Mouse (Mus musculus): ENCODE results near the gene Cdip1. TPM values are rescaled to one million over a fixed set of nuclear protein-coding genes. Genes with fewer than 3 reads are reported as not detected.
"Not testable (repeated sequence)": the region's sequence is repeated elsewhere in the genome, so short reads cannot be mapped to it uniquely, and the experiment has no call there.

Gene Cdip1
- polyA plus RNA-seq, 1 experiment from 2014 or later = 119 TPM

GRCm38 (mm10) chr16:4756660-4757335 is 33.3 kb downstream of the Cdip1 start:
- H3K4me1 ChIP-seq (replicated peaks; ENCODE audit: control insufficient read depth, insufficient read depth, low read length) = not testable (repeated sequence)
- 3% methylated on average over 30 of the region's 42 CpGs for WGBS

GRCm38 (mm10) chr16:4754045-4754444 is 36.0 kb downstream of the Cdip1 start:
- 87% methylated on average over 3 of the region's 3 CpGs for WGBS
- no peak overlapping the region for H3K27ac ChIP-seq (ENCODE audit: low read length)

More at GRCm38 (mm10) chr16:4756660-4757335, 33.3 kb downstream of the Cdip1 start:
- peak; percentile 87 for ATAC-seq
- Histone ChIP-seq H3K4me2 (ENCODE audit: low read length) (peak overlapping the region; percentile 52), H3K9ac (replicated peaks; ENCODE audit: low read depth, low read length) (peak overlapping the region; percentile 63), H3K27ac (ENCODE audit: low read length) (peak overlapping the region; percentile 66), H3K4me3 (replicated peaks; ENCODE audit: low read length) (peak overlapping the region; percentile 47)
- H3K27me3 ChIP-seq (replicated peaks; ENCODE audit: control insufficient read depth, insufficient read depth, low read length); H3K36me3 ChIP-seq (ENCODE audit: control insufficient read depth, insufficient read depth); H3K9me3 ChIP-seq (ENCODE audit: control insufficient read depth, low read length): not testable (repeated sequence)

GRCm38 (mm10) chr16:4752155-4752554 is 37.9 kb downstream of the Cdip1 start:
- no peaks in the 10 kb centered on the region for H3K9me3 ChIP-seq (ENCODE audit: control insufficient read depth, low read length)
- no peaks in the 10 kb centered on the region for H3K27me3 ChIP-seq (replicated peaks; ENCODE audit: control insufficient read depth, insufficient read depth, low read length)
- no peak overlapping the region for H3K9ac ChIP-seq (replicated peaks; ENCODE audit: low read depth, low read length)
- no peak overlapping the region for H3K4me3 ChIP-seq (replicated peaks; ENCODE audit: low read length)
- H3K4me2 ChIP-seq (ENCODE audit: low read length) = no peak overlapping the region
- no peaks in the 10 kb centered on the region; the same call in 1 of the 2 replicates for H3K4me1 ChIP-seq (replicated peaks; ENCODE audit: control insufficient read depth, insufficient read depth, low read length)
- no peaks in the 10 kb centered on the region for H3K36me3 ChIP-seq (ENCODE audit: control insufficient read depth, insufficient read depth)
- 95% methylated on average over 3 of the region's 3 CpGs for WGBS
- no peak overlapping the region for H3K27ac ChIP-seq (ENCODE audit: low read length)
- ATAC-seq = no peak

More at GRCm38 (mm10) chr16:4754045-4754444, 36.0 kb downstream of the Cdip1 start:
- H3K4me1 ChIP-seq (replicated peaks; ENCODE audit: control insufficient read depth, insufficient read depth, low read length) = peaks cover 3% of the 10 kb centered on the region
- no peak overlapping the region for H3K4me3 ChIP-seq (replicated peaks; ENCODE audit: low read length)
- H3K9ac ChIP-seq (replicated peaks; ENCODE audit: low read depth, low read length) = no peak overlapping the region
- no peaks in the 10 kb centered on the region for H3K36me3 ChIP-seq (ENCODE audit: control insufficient read depth, insufficient read depth)
- H3K27me3 ChIP-seq (replicated peaks; ENCODE audit: control insufficient read depth, insufficient read depth, low read length) = no peaks in the 10 kb centered on the region
- no peak for ATAC-seq
- no peak overlapping the region for H3K4me2 ChIP-seq (ENCODE audit: low read length)
- no peaks in the 10 kb centered on the region for H3K9me3 ChIP-seq (ENCODE audit: control insufficient read depth, low read length)

GRCm38 (mm10) chr16:4742186-4742585 is 47.9 kb downstream of the Cdip1 start:
- Histone ChIP-seq H3K4me1 (replicated peaks; ENCODE audit: control insufficient read depth, insufficient read depth, low read length) (no peaks in the 10 kb centered on the region), H3K4me2 (ENCODE audit: low read length) (no peak overlapping the region), H3K27ac (ENCODE audit: low read length) (no peak overlapping the region), H3K36me3 (ENCODE audit: control insufficient read depth, insufficient read depth) (no peaks in the 10 kb centered on the region), H3K9me3 (ENCODE audit: control insufficient read depth, low read length) (no peaks in the 10 kb centered on the region), H3K9ac (replicated peaks; ENCODE audit: low read depth, low read length) (no peak overlapping the region), H3K4me3 (replicated peaks; ENCODE audit: low read length) (no peak overlapping the region), H3K27me3 (replicated peaks; ENCODE audit: control insufficient read depth, insufficient read depth, low read length) (no peaks in the 10 kb centered on the region)
- 100% methylated on average over 1 of the region's 1 CpGs for WGBS
- ATAC-seq = no peak

GRCm38 (mm10) chr16:4739994-4740393 is 50.1 kb downstream of the Cdip1 start:
- H3K9me3 ChIP-seq (ENCODE audit: control insufficient read depth, low read length) = no peaks in the 10 kb centered on the region
- H3K27me3 ChIP-seq (replicated peaks; ENCODE audit: control insufficient read depth, insufficient read depth, low read length) = no peaks in the 10 kb centered on the region
- H3K4me2 ChIP-seq (ENCODE audit: low read length) = no peak overlapping the region
- no peaks in the 10 kb centered on the region for H3K36me3 ChIP-seq (ENCODE audit: control insufficient read depth, insufficient read depth)
- no peak for ATAC-seq
- 88% methylated on average over 2 of the region's 2 CpGs for WGBS
- no peak overlapping the region for H3K4me3 ChIP-seq (replicated peaks; ENCODE audit: low read length)
- H3K9ac ChIP-seq (replicated peaks; ENCODE audit: low read depth, low read length) = no peak overlapping the region
- no peak overlapping the region for H3K27ac ChIP-seq (ENCODE audit: low read length)
- no peaks in the 10 kb centered on the region for H3K4me1 ChIP-seq (replicated peaks; ENCODE audit: control insufficient read depth, insufficient read depth, low read length)

- WGBS = 92% methylated on average over 2 of the region's 2 CpGs
- Histone ChIP-seq H3K27ac (ENCODE audit: low read length) (no peak overlapping the region), H3K9me3 (ENCODE audit: control insufficient read depth, low read length) (no peaks in the 10 kb centered on the region), H3K4me3 (replicated peaks; ENCODE audit: low read length) (no peak overlapping the region), H3K27me3 (replicated peaks; ENCODE audit: control insufficient read depth, insufficient read depth, low read length) (no peaks in the 10 kb centered on the region), H3K4me2 (ENCODE audit: low read length) (no peak overlapping the region), H3K4me1 (replicated peaks; ENCODE audit: control insufficient read depth, insufficient read depth, low read length) (no peaks in the 10 kb centered on the region), H3K9ac (replicated peaks; ENCODE audit: low read depth, low read length) (no peak overlapping the region), H3K36me3 (ENCODE audit: control insufficient read depth, insufficient read depth) (no peaks in the 10 kb centered on the region)
- no peak for ATAC-seq
These were observed 53.8 kb downstream of the Cdip1 start for GRCm38 (mm10) chr16:4736262-4736661.

- H3K4me3 ChIP-seq (replicated peaks; ENCODE audit: low read length) = no peak overlapping the region
- H3K4me1 ChIP-seq (replicated peaks; ENCODE audit: control insufficient read depth, insufficient read depth, low read length) = peaks cover 10% of the 10 kb centered on the region
- no peaks in the 10 kb centered on the region for H3K9me3 ChIP-seq (ENCODE audit: control insufficient read depth, low read length)
- 65% methylated on average over 3 of the region's 3 CpGs for WGBS
- no peak overlapping the region for H3K4me2 ChIP-seq (ENCODE audit: low read length)
- no peak overlapping the region for H3K27ac ChIP-seq (ENCODE audit: low read length)
- no peak for ATAC-seq
- H3K9ac ChIP-seq (replicated peaks; ENCODE audit: low read depth, low read length) = no peak overlapping the region
- no peaks in the 10 kb centered on the region for H3K27me3 ChIP-seq (replicated peaks; ENCODE audit: control insufficient read depth, insufficient read depth, low read length)
- no peaks in the 10 kb centered on the region for H3K36me3 ChIP-seq (ENCODE audit: control insufficient read depth, insufficient read depth)
These were observed 59.2 kb downstream of the Cdip1 start for GRCm38 (mm10) chr16:4730776-4731358.

GRCm38 (mm10) chr16:4727963-4728362 is 62.1 kb downstream of the Cdip1 start:
- no peak overlapping the region for H3K4me2 ChIP-seq (ENCODE audit: low read length)
- WGBS = 83% methylated on average over 1 of the region's 1 CpGs
- no peaks in the 10 kb centered on the region for H3K27me3 ChIP-seq (replicated peaks; ENCODE audit: control insufficient read depth, insufficient read depth, low read length)
- ATAC-seq = no peak
- peaks cover 10% of the 10 kb centered on the region for H3K4me1 ChIP-seq (replicated peaks; ENCODE audit: control insufficient read depth, insufficient read depth, low read length)
- H3K9ac ChIP-seq (replicated peaks; ENCODE audit: low read depth, low read length) = no peak overlapping the region
- H3K36me3 ChIP-seq (ENCODE audit: control insufficient read depth, insufficient read depth) = no peaks in the 10 kb centered on the region
- no peak overlapping the region for H3K27ac ChIP-seq (ENCODE audit: low read length)
- H3K4me3 ChIP-seq (replicated peaks; ENCODE audit: low read length) = no peak overlapping the region
- no peaks in the 10 kb centered on the region for H3K9me3 ChIP-seq (ENCODE audit: control insufficient read depth, low read length)

GRCm38 (mm10) chr16:4727526-4727925 is 62.6 kb downstream of the Cdip1 start:
- H3K27me3 ChIP-seq (replicated peaks; ENCODE audit: control insufficient read depth, insufficient read depth, low read length) = no peaks in the 10 kb centered on the region
- no peak overlapping the region for H3K4me2 ChIP-seq (ENCODE audit: low read length)
- no peak overlapping the region for H3K9ac ChIP-seq (replicated peaks; ENCODE audit: low read depth, low read length)
- no peaks in the 10 kb centered on the region for H3K9me3 ChIP-seq (ENCODE audit: control insufficient read depth, low read length)
- no peak overlapping the region for H3K27ac ChIP-seq (ENCODE audit: low read length)
- no peak overlapping the region for H3K4me3 ChIP-seq (replicated peaks; ENCODE audit: low read length)
- no peak for ATAC-seq
- H3K4me1 ChIP-seq (replicated peaks; ENCODE audit: control insufficient read depth, insufficient read depth, low read length) = peaks cover 10% of the 10 kb centered on the region
- H3K36me3 ChIP-seq (ENCODE audit: control insufficient read depth, insufficient read depth) = no peaks in the 10 kb centered on the region
- 91% methylated on average over 1 of the region's 1 CpGs for WGBS
